Mouse (Mus musculus) lung, embryonic 16.5 days (tissue): ENCODE measurements around the gene Bcl11b. TPM values are rescaled to one million over a fixed set of nuclear protein-coding genes. Genes with fewer than 3 reads are reported as not detected.

Experiments used
- ATAC-seq: fragments of 200-750 bp; cut with Nextera tagmentation; 2 replicates; pipeline ENCODE4 v1.8.0; 2017; ENCODE audit warnings: low read depth, mild to moderate bottlenecking, moderate library complexity
- H3K27ac ChIP-seq: fragments of 300-500 bp; sonication (generic); 2 replicates; pipeline ENCODE4 v1.5.1; 2014; ENCODE audit warnings: mild to moderate bottlenecking, control low read depth, low read length
- H3K27me3 ChIP-seq: fragments of 300-500 bp; sonication (generic); 2 replicates; pipeline ENCODE4 v1.6.1; 2014; ENCODE audit warnings: low read depth, low read length, mixed read lengths; ENCODE audit not compliant: control insufficient read depth, insufficient read depth
- H3K36me3 ChIP-seq: fragments of 300-500 bp; sonication (generic); 2 replicates; pipeline ENCODE4 v1.6.1; 2014; ENCODE audit warnings: low read length; ENCODE audit not compliant: control insufficient read depth, insufficient read depth
- H3K4me1 ChIP-seq: fragments of 300-500 bp; sonication (generic); replicated peaks from 2 replicates; pipeline ENCODE4 v1.6.1; 2014; ENCODE audit warnings: low read length, mixed read lengths; ENCODE audit not compliant: control insufficient read depth, insufficient read depth
- H3K4me2 ChIP-seq: fragments of 300-500 bp; sonication (generic); 2 replicates; pipeline ENCODE4 v1.6.1; 2014; ENCODE audit warnings: low read depth, low read length, control low read depth
- H3K4me3 ChIP-seq: fragments of 300-500 bp; sonication (generic); 2 replicates; pipeline ENCODE4 v1.5.1; 2014; ENCODE audit warnings: mild to moderate bottlenecking, low read length, control low read depth
- H3K9ac ChIP-seq: fragments of 300-500 bp; sonication (generic); 2 replicates; pipeline ENCODE4 v1.6.1; 2014; ENCODE audit warnings: low read length, control low read depth
- H3K9me3 ChIP-seq: fragments of 300-500 bp; sonication (generic); 2 replicates; pipeline ENCODE4 v1.6.1; 2016; ENCODE audit warnings: low read length; ENCODE audit not compliant: control insufficient read depth
- WGBS: fragments of 180-500 bp; shearing (Covaris S2); extraction: QIAGEN DNeasy Blood & Tissue Kit; methylation state at CpG from one replicate; pipeline ENCODE4 v1.1.7; 2014; 5-methylcytosine and 5-hydroxymethylcytosine counted together
- polyA plus RNA-seq: library from polyadenylated mRNA; unstranded; fragments of >200 nt; fragmentation: Nextera tagmentation; extraction: Ambion mirVana; gene quantifications from 2 replicates; pipeline ENCODE4 v1.2.1, GENCODE M21; 2015

The Bcl11b gene
- polyA plus RNA-seq, 1 experiment from 2014 or later: 2.1 TPM

DNA sequence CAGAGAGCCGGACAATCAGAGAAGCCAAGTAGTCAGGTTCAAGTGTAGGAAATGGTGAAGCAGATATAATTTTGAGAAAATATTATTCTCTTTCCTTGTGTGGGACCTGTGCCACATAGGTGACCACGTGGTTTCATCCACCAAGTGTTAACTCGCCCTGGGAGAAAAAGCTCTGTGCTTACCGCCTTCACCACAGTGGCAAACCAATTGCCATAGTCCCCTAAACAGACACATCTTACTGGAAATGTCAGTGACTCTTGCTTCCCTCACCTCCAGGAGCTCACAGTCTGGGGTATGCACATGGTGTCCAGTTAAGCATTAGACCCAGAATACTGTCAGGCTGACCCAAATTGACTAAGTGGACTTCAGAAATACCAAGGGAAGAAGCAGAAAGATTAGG, 78.7 kb downstream of the Bcl11b start:
- Histone ChIP-seq H3K27ac (no peak overlapping the region), H3K4me3 (no peak overlapping the region), H3K36me3 (no peaks in the 10 kb centered on the region), H3K27me3 (no peaks in the 10 kb centered on the region), H3K9ac (no peak overlapping the region), H3K4me1 (peaks cover 19% of the 10 kb centered on the region), H3K4me2 (no peak overlapping the region), H3K9me3 (no peaks in the 10 kb centered on the region)
- no peak for ATAC-seq
- 76% methylated on average over 4 of the region's 4 CpGs for WGBS

DNA sequence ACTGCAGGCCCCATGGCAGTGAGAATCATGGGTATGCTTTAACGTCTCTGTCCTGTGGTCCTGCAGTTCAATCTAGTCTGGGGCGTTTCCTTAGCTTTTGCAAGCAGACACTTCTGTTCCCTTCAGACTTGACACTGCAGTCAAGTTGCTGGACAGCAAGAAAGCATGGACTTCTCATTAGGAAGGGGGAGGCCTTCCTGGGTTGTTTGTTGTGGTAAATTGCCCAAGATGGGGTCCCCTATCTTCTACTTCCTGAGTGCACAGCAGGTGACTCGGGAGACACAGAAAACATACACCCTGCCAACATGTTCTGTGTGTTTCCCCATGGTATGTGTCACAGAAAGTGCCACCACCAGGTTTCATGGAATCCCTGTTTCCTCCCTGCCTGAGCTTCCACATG, 79.4 kb downstream of the Bcl11b start:
- Histone ChIP-seq H3K9ac (no peak overlapping the region), H3K27ac (no peak overlapping the region)
- 50% methylated on average over 3 of the region's 3 CpGs for WGBS

GRCm38 (mm10) chr12:107922180-107922579, 81.2 kb downstream of the Bcl11b start:
- Histone ChIP-seq H3K36me3 (peaks cover 2% of the 10 kb centered on the region; the same call in 1 of the 2 replicates), H3K4me3 (no peak overlapping the region), H3K9ac (no peak overlapping the region), H3K9me3 (peaks cover 2% of the 10 kb centered on the region; the same call in 1 of the 2 replicates), H3K4me1 (peaks cover 3% of the 10 kb centered on the region; the same call in 1 of the 2 replicates), H3K27ac (no peak overlapping the region), H3K27me3 (no peaks in the 10 kb centered on the region), H3K4me2 (no peak overlapping the region)
- WGBS: 91% methylated on average over 7 of the region's 7 CpGs
- ATAC-seq: no peak

More for the DNA sequence above, 79.4 kb downstream of the Bcl11b start:
- Histone ChIP-seq H3K4me2 (no peak overlapping the region), H3K9me3 (no peaks in the 10 kb centered on the region), H3K27me3 (no peaks in the 10 kb centered on the region), H3K4me3 (no peak overlapping the region), H3K36me3 (no peaks in the 10 kb centered on the region), H3K4me1 (peaks cover 17% of the 10 kb centered on the region)
- no peak for ATAC-seq

DNA sequence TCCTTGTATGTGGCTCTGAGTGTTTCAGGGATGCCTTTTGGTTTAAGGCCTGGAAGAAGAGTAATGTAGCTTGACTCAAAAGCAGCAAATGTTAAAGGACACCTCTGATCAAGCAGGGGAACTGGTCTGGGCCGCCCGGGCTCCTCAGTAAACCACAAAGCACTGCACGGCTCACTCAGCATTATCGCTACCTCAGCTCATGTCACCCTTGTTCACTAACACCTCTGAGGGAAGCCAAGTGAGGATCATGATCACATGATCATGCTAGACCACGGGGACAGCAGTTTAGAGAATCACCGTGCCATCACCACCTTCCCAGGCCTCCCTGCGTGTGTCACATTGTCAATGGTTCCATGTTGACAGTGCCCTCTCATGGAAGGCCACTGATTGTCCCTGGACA, 81.8 kb downstream of the Bcl11b start:
- Histone ChIP-seq H3K4me3 (no peak overlapping the region), H3K27ac (no peak overlapping the region), H3K4me2 (no peak overlapping the region), H3K9ac (no peak overlapping the region), H3K36me3 (peaks cover 8% of the 10 kb centered on the region), H3K4me1 (peaks cover 3% of the 10 kb centered on the region; the same call in 1 of the 2 replicates), H3K9me3 (peaks cover 8% of the 10 kb centered on the region), H3K27me3 (no peaks in the 10 kb centered on the region)
- ATAC-seq: no peak
- 54% methylated on average over 7 of the region's 7 CpGs for WGBS

DNA sequence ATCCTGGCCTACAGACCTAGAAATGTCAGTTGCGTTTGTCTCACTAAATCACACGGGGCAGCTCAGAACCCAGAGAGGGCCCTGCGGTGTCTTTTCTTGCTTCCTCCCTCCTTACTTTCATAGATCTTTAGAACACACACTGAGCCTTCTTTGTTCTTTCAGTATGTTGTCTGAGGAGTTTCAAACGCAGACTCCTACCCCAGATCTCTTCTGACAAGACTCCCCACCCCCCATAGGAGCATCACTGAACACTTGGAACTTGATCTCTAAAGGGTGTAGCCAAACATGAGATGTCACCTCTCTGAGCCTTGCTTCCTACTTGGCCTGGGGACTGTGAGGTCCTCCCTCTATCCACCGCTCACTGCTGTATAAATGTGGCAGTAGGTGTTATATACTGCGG, 82.2 kb downstream of the Bcl11b start:
- Histone ChIP-seq H3K36me3 (peaks cover 12% of the 10 kb centered on the region), H3K4me1 (peaks cover 3% of the 10 kb centered on the region; the same call in 1 of the 2 replicates), H3K4me3 (no peak overlapping the region), H3K9me3 (peaks cover 12% of the 10 kb centered on the region), H3K27me3 (no peaks in the 10 kb centered on the region), H3K27ac (no peak overlapping the region), H3K9ac (no peak overlapping the region), H3K4me2 (no peak overlapping the region)
- ATAC-seq: no peak
- 59% methylated on average over 6 of the region's 6 CpGs for WGBS

GRCm38 (mm10) chr12:107920716-107921115, 82.7 kb downstream of the Bcl11b start:
- Histone ChIP-seq H3K4me2 (no peak overlapping the region), H3K36me3 (peaks cover 16% of the 10 kb centered on the region), H3K27ac (no peak overlapping the region), H3K4me3 (no peak overlapping the region), H3K9ac (no peak overlapping the region), H3K4me1 (peaks cover 3% of the 10 kb centered on the region; the same call in 1 of the 2 replicates), H3K9me3 (peaks cover 16% of the 10 kb centered on the region), H3K27me3 (no peaks in the 10 kb centered on the region)
- WGBS: 55% methylated on average over 13 of the region's 13 CpGs
- ATAC-seq: no peak

DNA sequence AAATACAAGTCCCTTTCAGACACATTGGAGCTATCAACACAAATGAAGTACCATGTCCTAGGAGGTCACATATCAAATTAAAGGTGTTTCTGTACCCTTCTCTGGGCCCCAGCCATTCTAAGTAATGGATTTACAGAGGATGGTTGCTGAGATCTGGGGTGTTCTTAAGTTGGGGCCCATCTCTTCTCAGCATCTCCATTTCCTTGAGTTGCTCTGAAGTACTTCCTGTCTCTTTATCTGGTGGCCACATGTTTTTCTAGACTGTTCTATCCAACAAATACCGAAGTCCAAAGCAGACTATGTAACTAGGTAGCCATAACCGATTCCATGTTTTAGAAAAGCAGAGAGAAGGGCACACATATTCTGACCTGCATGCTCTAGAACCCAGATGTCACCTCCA, 83.3 kb downstream of the Bcl11b start:
- H3K27ac ChIP-seq: no peak overlapping the region
- H3K4me1 ChIP-seq: peaks cover 3% of the 10 kb centered on the region; the same call in 1 of the 2 replicates
- 80% methylated on average over 2 of the region's 2 CpGs for WGBS

DNA sequence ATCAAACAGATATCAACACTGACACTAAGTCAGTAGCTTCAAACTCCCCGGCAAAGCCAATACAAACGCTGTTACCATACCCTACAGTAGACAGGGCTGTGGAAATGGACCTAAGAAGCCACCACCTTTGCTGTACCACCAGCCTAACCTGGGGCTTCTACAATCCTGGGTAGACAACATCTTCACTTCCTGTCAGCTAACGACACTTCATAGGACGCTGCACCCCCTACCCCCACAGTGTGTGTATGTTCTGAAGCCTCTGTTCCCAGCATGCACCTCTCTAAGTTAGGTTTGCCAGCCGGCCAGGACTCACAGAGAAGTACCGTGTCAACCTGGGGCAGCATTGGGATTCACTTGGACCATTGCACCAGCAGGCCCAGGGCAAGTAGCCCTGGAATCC, 84.6 kb downstream of the Bcl11b start:
- Histone ChIP-seq H3K36me3 (peaks cover 21% of the 10 kb centered on the region), H3K27ac (no peak overlapping the region), H3K4me3 (no peak overlapping the region), H3K27me3 (no peaks in the 10 kb centered on the region), H3K9ac (no peak overlapping the region), H3K9me3 (peaks cover 22% of the 10 kb centered on the region), H3K4me1 (peaks cover 3% of the 10 kb centered on the region; the same call in 1 of the 2 replicates), H3K4me2 (no peak overlapping the region)
- WGBS: 79% methylated on average over 6 of the region's 6 CpGs
- ATAC-seq: no peak

More for the DNA sequence above, 83.3 kb downstream of the Bcl11b start:
- Histone ChIP-seq H3K9ac (no peak overlapping the region), H3K9me3 (peaks cover 22% of the 10 kb centered on the region), H3K36me3 (peaks cover 21% of the 10 kb centered on the region), H3K4me2 (no peak overlapping the region), H3K4me3 (no peak overlapping the region), H3K27me3 (no peaks in the 10 kb centered on the region)
- ATAC-seq: no peak

- 93% methylated on average over 34 of the region's 39 CpGs for WGBS
- Histone ChIP-seq H3K4me1 (no peaks in the 10 kb centered on the region), H3K4me3 (no peak overlapping the region), H3K36me3 (peaks cover 21% of the 10 kb centered on the region), H3K9ac (no peak overlapping the region), H3K27ac (no peak overlapping the region), H3K27me3 (no peaks in the 10 kb centered on the region), H3K9me3 (peaks cover 22% of the 10 kb centered on the region), H3K4me2 (no peak overlapping the region)
- ATAC-seq: no peak
These were observed 87.4 kb downstream of the Bcl11b start for GRCm38 (mm10) chr12:107916008-107916407.

GRCm38 (mm10) chr12:107915396-107915795, 88.0 kb downstream of the Bcl11b start:
- Histone ChIP-seq H3K27me3 (no peaks in the 10 kb centered on the region), H3K4me3 (no peak overlapping the region), H3K36me3 (peaks cover 21% of the 10 kb centered on the region), H3K4me2 (no peak overlapping the region), H3K4me1 (no peaks in the 10 kb centered on the region), H3K9ac (no peak overlapping the region), H3K27ac (no peak overlapping the region), H3K9me3 (peaks cover 22% of the 10 kb centered on the region)
- 95% methylated on average over 32 of the region's 32 CpGs for WGBS
- ATAC-seq: no peak
